Mouse (Mus musculus): Measurements from ENCODE around the gene Spock3. TPM values are rescaled to one million over a fixed set of nuclear protein-coding genes. Genes with fewer than 3 reads are reported as not detected.

The Spock3 gene
- polyA plus RNA-seq, 1 experiment from 2014 or later, result 16.7 TPM

- no peak overlapping the region for H3K9ac ChIP-seq (replicated peaks; ENCODE audit: low read depth, low read length)
- H3K4me2 ChIP-seq (replicated peaks; ENCODE audit: low read depth, low read length), result no peak overlapping the region
- no peaks in the 10 kb centered on the region for H3K27me3 ChIP-seq (ENCODE audit: control insufficient read depth, insufficient read depth, low read length)
- ATAC-seq (ENCODE audit: insufficient number of reproducible peaks, insufficient read depth, low FRiP score, low read depth), result no peak
- H3K4me3 ChIP-seq (ENCODE audit: low read depth, low read length), result no peak overlapping the region
- H3K4me1 ChIP-seq (ENCODE audit: control insufficient read depth, insufficient read depth, low read length), result no peaks in the 10 kb centered on the region
- H3K27ac ChIP-seq (ENCODE audit: low read length), result no peak overlapping the region
- H3K36me3 ChIP-seq (ENCODE audit: control insufficient read depth, insufficient read depth, low read length), result no peaks in the 10 kb centered on the region
- WGBS, result 78% methylated on average over 1 of the region's 1 CpGs
- H3K9me3 ChIP-seq (ENCODE audit: control insufficient read depth, low read depth, low read length), result no peaks in the 10 kb centered on the region
Measured at GRCm38 (mm10) chr8:63335366-63335765, 384.6 kb downstream of the Spock3 start.

- Histone ChIP-seq H3K36me3 (ENCODE audit: control insufficient read depth, insufficient read depth, low read length) (no peaks in the 10 kb centered on the region), H3K27me3 (ENCODE audit: control insufficient read depth, insufficient read depth, low read length) (no peaks in the 10 kb centered on the region), H3K4me2 (replicated peaks; ENCODE audit: low read depth, low read length) (no peak overlapping the region), H3K9ac (replicated peaks; ENCODE audit: low read depth, low read length) (no peak overlapping the region), H3K4me3 (ENCODE audit: low read depth, low read length) (no peak overlapping the region), H3K4me1 (ENCODE audit: control insufficient read depth, insufficient read depth, low read length) (no peaks in the 10 kb centered on the region), H3K9me3 (ENCODE audit: control insufficient read depth, low read depth, low read length) (no peaks in the 10 kb centered on the region), H3K27ac (ENCODE audit: low read length) (no peak overlapping the region)
- ATAC-seq (ENCODE audit: insufficient number of reproducible peaks, insufficient read depth, low FRiP score, low read depth), result no peak
- 69% methylated on average over 6 of the region's 6 CpGs for WGBS
Measured at GRCm38 (mm10) chr8:63368580-63368979, 417.8 kb downstream of the Spock3 start.

- no peak overlapping the region for H3K4me3 ChIP-seq (ENCODE audit: low read depth, low read length)
- ATAC-seq (ENCODE audit: insufficient number of reproducible peaks, insufficient read depth, low FRiP score, low read depth), result no peak
- H3K9me3 ChIP-seq (ENCODE audit: control insufficient read depth, low read depth, low read length), result no peaks in the 10 kb centered on the region
- H3K27me3 ChIP-seq (ENCODE audit: control insufficient read depth, insufficient read depth, low read length), result no peaks in the 10 kb centered on the region
- no peak overlapping the region for H3K4me2 ChIP-seq (replicated peaks; ENCODE audit: low read depth, low read length)
- no peaks in the 10 kb centered on the region for H3K4me1 ChIP-seq (ENCODE audit: control insufficient read depth, insufficient read depth, low read length)
- H3K27ac ChIP-seq (ENCODE audit: low read length), result no peak overlapping the region
- H3K36me3 ChIP-seq (ENCODE audit: control insufficient read depth, insufficient read depth, low read length), result no peaks in the 10 kb centered on the region
- no peak overlapping the region for H3K9ac ChIP-seq (replicated peaks; ENCODE audit: low read depth, low read length)
Measured at GRCm38 (mm10) chr8:63397659-63398058, 446.9 kb downstream of the Spock3 start.
